Mouse (Mus musculus): Measurements from ENCODE around the gene Ccnt1.
"Not testable (repeated sequence)": the region's sequence is repeated elsewhere in the genome, so short reads cannot be mapped to it uniquely, and the experiment has no call there.

Ccnt1 gene

GRCm38 (mm10) chr15:98545151-98545550 is 25.6 kb downstream of the Ccnt1 start:
- DNase-seq (ENCODE audit: low spot score in 2 of 2) = no peak

GRCm38 (mm10) chr15:98543341-98543740 is 27.4 kb downstream of the Ccnt1 start:
- DNase-seq (ENCODE audit: low spot score in 2 of 2) = no peak

GRCm38 (mm10) chr15:98541064-98541463 is 29.7 kb downstream of the Ccnt1 start:
- DNase-seq (ENCODE audit: low spot score in 2 of 2) = no peak

GRCm38 (mm10) chr15:98537923-98538322 is 32.8 kb downstream of the Ccnt1 start:
- no peak for DNase-seq (ENCODE audit: low spot score in 2 of 2)

- no peak for DNase-seq (ENCODE audit: low spot score in 2 of 2)
Observed at GRCm38 (mm10) chr15:98536828-98537510, 33.8 kb downstream of the Ccnt1 start.

GRCm38 (mm10) chr15:98535921-98536320 is 34.8 kb downstream of the Ccnt1 start:
- no peak for DNase-seq (ENCODE audit: low spot score in 2 of 2)

GRCm38 (mm10) chr15:98533881-98534627 is 36.7 kb downstream of the Ccnt1 start, which contains the start of gene Kansl2:
TSS of gene Kansl2 (minus strand) at chr15:98534264.
- peak; percentile 97 to 98 for DNase-seq (ENCODE audit: low spot score in 2 of 2)

GRCm38 (mm10) chr15:98533035-98533531 is 37.6 kb downstream of the Ccnt1 start:
- DNase-seq (ENCODE audit: low spot score in 2 of 2) = no peak

GRCm38 (mm10) chr15:98532281-98532680 is 38.4 kb downstream of the Ccnt1 start:
- DNase-seq (ENCODE audit: low spot score in 2 of 2) = no peak

- no peak for DNase-seq (ENCODE audit: low spot score in 2 of 2)
Observed at GRCm38 (mm10) chr15:98528066-98528563, 42.6 kb downstream of the Ccnt1 start.

GRCm38 (mm10) chr15:98527056-98527771 is 43.5 kb downstream of the Ccnt1 start:
- DNase-seq (ENCODE audit: low spot score in 2 of 2) = no peak

- no peak for DNase-seq (ENCODE audit: low spot score in 2 of 2)
Observed at GRCm38 (mm10) chr15:98526057-98526456, 44.7 kb downstream of the Ccnt1 start.

- no peak for DNase-seq (ENCODE audit: low spot score in 2 of 2)
Observed at GRCm38 (mm10) chr15:98521245-98521644, 49.5 kb downstream of the Ccnt1 start.

- DNase-seq (ENCODE audit: low spot score in 2 of 2) = peak; percentile 62 to 86
Observed at GRCm38 (mm10) chr15:98517380-98518355, 53.1 kb downstream of the Ccnt1 start.

- DNase-seq (ENCODE audit: low spot score in 2 of 2) = not testable (repeated sequence)
Observed at GRCm38 (mm10) chr15:98514845-98515244, 55.9 kb downstream of the Ccnt1 start.

- DNase-seq (ENCODE audit: low spot score in 2 of 2) = no peak
Observed at GRCm38 (mm10) chr15:98514146-98514545, 56.6 kb downstream of the Ccnt1 start.

- DNase-seq (ENCODE audit: low spot score in 2 of 2) = not testable (repeated sequence)
Observed at GRCm38 (mm10) chr15:98513676-98514075, 57.0 kb downstream of the Ccnt1 start.

GRCm38 (mm10) chr15:98512799-98513321 is 57.9 kb downstream of the Ccnt1 start:
- peak in 1 of 2 experiments; percentile 68 for DNase-seq (ENCODE audit: low spot score in 2 of 2)

GRCm38 (mm10) chr15:98512232-98512631 is 58.5 kb downstream of the Ccnt1 start:
- DNase-seq (ENCODE audit: low spot score in 2 of 2) = no peak

GRCm38 (mm10) chr15:98511386-98511928 is 59.3 kb downstream of the Ccnt1 start:
- peak in 1 of 2 experiments; percentile 35 for DNase-seq (ENCODE audit: low spot score in 2 of 2)
